13 mouse cellular contexts compared by ENCODE assay signal in genomic region chr11:119637519-119637918, GRCm38 (mm10). TPM values are rescaled to one million over a fixed set of nuclear protein-coding genes. Genes with fewer than 3 reads are reported as not detected.
A peak's percentile ranks its signal among the peaks of the same experiment; 100 is the strongest.
DNase-seq lines count a peak whose midpoint lies in the region; ATAC-seq and TF ChIP-seq lines count a peak whose summit lies in the region.
"Had no signal": no experiment of that assay in that cellular context is flagged by ENCODE, and none has a peak within 500 bp of the region (broad histone marks: within the 10 kb centered on the region; RNA-seq: fewer than 3 reads in every experiment).

No protein-coding gene starts in this region.

- no peak overlapping the region for H3K9ac ChIP-seq in intestine, embryonic 14.5 days (ENCODE audit: low read length)
- H3K9ac ChIP-seq in intestine, embryonic 16.5 days (ENCODE audit: low read depth, low read length) = no peak overlapping the region
- no peak overlapping the region for H3K9ac ChIP-seq in liver, embryonic 14.5 days (replicated peaks)
- H3K9ac ChIP-seq in liver, embryonic 12.5 days = no peak overlapping the region
- H3K9ac ChIP-seq: heart, embryonic 15.5 days; limb, embryonic 13.5 days; midbrain, embryonic 12.5 days had no signal

- peak; percentile 55 for TF ChIP-seq CTCF in liver, embryonic 14.5 days (IDR thresholded peaks at IDR 0.05; ENCODE audit: low read depth)
- TF ChIP-seq CTCF in E14TG2a.4 (conservative IDR thresholded peaks at IDR 0.05; ENCODE audit: low read length) = 0 out of 2 replicates have a peak, but pooled peaks have one; percentile 13

- H3K27me3 ChIP-seq in intestine, embryonic 14.5 days (replicated peaks; ENCODE audit: control insufficient read depth, insufficient read depth, low read length) = no peaks in the 10 kb centered on the region
- no peaks in the 10 kb centered on the region for H3K27me3 ChIP-seq in intestine, embryonic 16.5 days (replicated peaks; ENCODE audit: control insufficient read depth, insufficient read depth, low read length)
- no peaks in the 10 kb centered on the region for H3K27me3 ChIP-seq in liver, embryonic 14.5 days (ENCODE audit: control insufficient read depth, insufficient read depth, low read length)
- H3K27me3 ChIP-seq in liver, embryonic 12.5 days (replicated peaks) = no peaks in the 10 kb centered on the region
- no peaks in the 10 kb centered on the region for H3K27me3 ChIP-seq in E14TG2a.4 (ENCODE audit: insufficient read depth, low read length)
- H3K27me3 ChIP-seq: heart, embryonic 15.5 days; limb, embryonic 13.5 days had no signal

- H3K27ac ChIP-seq in intestine, embryonic 14.5 days (ENCODE audit: low read depth) = no peak overlapping the region
- no peak overlapping the region for H3K27ac ChIP-seq in intestine, embryonic 16.5 days (ENCODE audit: low read length)
- no peak overlapping the region for H3K27ac ChIP-seq in liver, embryonic 14.5 days
- no peak overlapping the region for H3K27ac ChIP-seq in liver, embryonic 12.5 days
- H3K27ac ChIP-seq: gastrocnemius, adult 2 months; heart, embryonic 15.5 days; limb, embryonic 13.5 days; midbrain, embryonic 12.5 days had no signal

- H3K4me1 ChIP-seq in intestine, embryonic 14.5 days (replicated peaks; ENCODE audit: control insufficient read depth, insufficient read depth, low read length) = 0 out of 2 replicates have a peak, but pooled peaks cover 2% of the 10 kb centered on the region
- no peaks in the 10 kb centered on the region for H3K4me1 ChIP-seq in intestine, embryonic 16.5 days (ENCODE audit: control insufficient read depth, insufficient read depth, low read length)
- H3K4me1 ChIP-seq in liver, embryonic 14.5 days (replicated peaks; ENCODE audit: control insufficient read depth in 2 of 2, insufficient read depth in 2 of 2, low read length in 1 of 2) = no peaks in the 10 kb centered on the region
- 0 out of 2 replicates have a peak, but pooled peaks cover 4% of the 10 kb centered on the region for H3K4me1 ChIP-seq in liver, embryonic 12.5 days
- H3K4me1 ChIP-seq in E14TG2a.4 (replicated peaks; ENCODE audit: low read depth, low read length) = peaks cover 86% of the 10 kb centered on the region
- H3K4me1 ChIP-seq: heart, embryonic 15.5 days had no signal

- no peaks in the 10 kb centered on the region for H3K9me3 ChIP-seq in intestine, embryonic 14.5 days (ENCODE audit: control insufficient read depth, low read length)
- H3K9me3 ChIP-seq in intestine, embryonic 16.5 days (ENCODE audit: control insufficient read depth, low read length) = no peaks in the 10 kb centered on the region
- H3K9me3 ChIP-seq in liver, embryonic 14.5 days (ENCODE audit: control insufficient read depth, low read length) = no peaks in the 10 kb centered on the region
- no peaks in the 10 kb centered on the region for H3K9me3 ChIP-seq in liver, embryonic 12.5 days (replicated peaks)
- H3K9me3 ChIP-seq in E14TG2a.4 (ENCODE audit: low read length) = no peaks in the 10 kb centered on the region
- H3K9me3 ChIP-seq: heart, embryonic 15.5 days; limb, embryonic 13.5 days; midbrain, embryonic 12.5 days had no signal

- no peak overlapping the region for H3K4me2 ChIP-seq in intestine, embryonic 14.5 days (ENCODE audit: low read length)
- H3K4me2 ChIP-seq in intestine, embryonic 16.5 days (ENCODE audit: low read depth, low read length) = no peak overlapping the region
- H3K4me2 ChIP-seq in liver, embryonic 14.5 days (ENCODE audit: low read depth) = no peak overlapping the region
- H3K4me2 ChIP-seq in liver, embryonic 12.5 days = no peak overlapping the region
- H3K4me2 ChIP-seq: heart, embryonic 15.5 days; limb, embryonic 13.5 days; midbrain, embryonic 12.5 days had no signal

- no peak for TF ChIP-seq EP300 in liver, embryonic 14.5 days (IDR thresholded peaks at IDR 0.05; ENCODE audit: low read depth)

- WGBS in intestine, embryonic 14.5 days = 84% methylated on average over 6 of the region's 6 CpGs
- WGBS in intestine, embryonic 16.5 days = 77% methylated on average over 6 of the region's 6 CpGs
- 75% methylated on average over 6 of the region's 6 CpGs for WGBS in liver, embryonic 14.5 days (ENCODE audit: insufficient replicate concordance)
- WGBS in liver, embryonic 12.5 days (ENCODE audit: insufficient replicate concordance) = 72% methylated on average over 6 of the region's 6 CpGs

- no peak for DNase-seq in intestine, embryonic 14.5 days (ENCODE audit: low spot score)
- no peak for DNase-seq in liver, embryonic 14.5 days (ENCODE audit: low read depth in 3 of 3, low spot score in 3 of 3)
- peak; percentile 45 for DNase-seq in A20 (ENCODE audit: low read depth, low spot score)
- no peak for DNase-seq in spleen, adult 18-20 months
- no peak for DNase-seq in c-Kit-positive CD71-positive TER-119-positive erythroid progenitor cells, embryonic 14.5 days (ENCODE audit: low spot score)
- DNase-seq: gastrocnemius, adult 2 months; thymus, postnatal 14 days had no signal

- H3K36me3 ChIP-seq in intestine, embryonic 14.5 days (ENCODE audit: control insufficient read depth, insufficient read depth, low read length) = no peaks in the 10 kb centered on the region
- H3K36me3 ChIP-seq in intestine, embryonic 16.5 days (ENCODE audit: control insufficient read depth, insufficient read depth, low read length) = no peaks in the 10 kb centered on the region
- H3K36me3 ChIP-seq in liver, embryonic 14.5 days (replicated peaks; ENCODE audit: control insufficient read depth, insufficient read depth, low read depth) = no peaks in the 10 kb centered on the region
- no peaks in the 10 kb centered on the region for H3K36me3 ChIP-seq in liver, embryonic 12.5 days
- H3K36me3 ChIP-seq in E14TG2a.4 (ENCODE audit: insufficient read depth, low read length) = peaks cover 24% of the 10 kb centered on the region
- H3K36me3 ChIP-seq: heart, embryonic 15.5 days; limb, embryonic 13.5 days; midbrain, embryonic 12.5 days had no signal

- ATAC-seq in intestine, embryonic 14.5 days (replicated peaks; ENCODE audit: low FRiP score, low TSS enrichment, low read depth) = 0 out of 2 replicates have a peak, but pooled peaks have one; percentile 32
- ATAC-seq in intestine, embryonic 16.5 days = no peak
- ATAC-seq in liver, embryonic 14.5 days (ENCODE audit: insufficient read depth) = no peak
- ATAC-seq in liver, embryonic 12.5 days = no peak

- H3K4me3 ChIP-seq in intestine, embryonic 14.5 days (ENCODE audit: low read depth, low read length) = no peak overlapping the region
- no peak overlapping the region for H3K4me3 ChIP-seq in intestine, embryonic 16.5 days (ENCODE audit: low read length)
- no peak overlapping the region for H3K4me3 ChIP-seq in liver, embryonic 14.5 days (ENCODE audit: insufficient read depth in 1 of 2, low read depth in 2 of 2, low read length in 2 of 2)
- H3K4me3 ChIP-seq in liver, embryonic 12.5 days = no peak overlapping the region
- H3K4me3 ChIP-seq in E14TG2a.4 (replicated peaks; ENCODE audit: low read length) = peak overlapping the region; percentile 6; the same call in 1 of the 2 replicates
- H3K4me3 ChIP-seq: gastrocnemius, adult 2 months; heart, embryonic 15.5 days; limb, embryonic 13.5 days; midbrain, embryonic 12.5 days had no signal

RNA-seq across cellular contexts. Expression of gene Rptor, which starts 34.8 kb away (rescaled TPM):
- 11.2 and 12.9 TPM in 2 replicates for polyA plus RNA-seq in intestine, embryonic 14.5 days (2014; fragmentation: Nextera tagmentation; extraction: Ambion mirVana)
- 5.2 and 5.9 TPM in 2 replicates for polyA plus RNA-seq in intestine, embryonic 16.5 days (2015; fragmentation: Nextera tagmentation; extraction: Ambion mirVana)
- 5.7 and 5.8 TPM in 2 replicates for polyA plus RNA-seq in liver, embryonic 14.5 days (2012; rRNA removed)
- polyA plus RNA-seq in liver, embryonic 14.5 days (2014; fragmentation: Nextera tagmentation; extraction: Ambion mirVana) = 3.7 and 4.1 TPM in 2 replicates
- polyA plus RNA-seq in liver, embryonic 12.5 days (2016; fragmentation: Nextera tagmentation; extraction: Ambion mirVana) = 11.3 and 12.5 TPM in 2 replicates
